Mouse (Mus musculus) heart, adult 9 months (tissue): ENCODE results near the gene Olfr873.
"Not testable (repeated sequence)": the region's sequence is repeated elsewhere in the genome, so short reads cannot be mapped to it uniquely, and the experiment has no call there.

Experiments used
- DNase-seq, 2 experiments: peaks; one replicate each; pipeline ENCODE4 v3.0.0; 2022; ENCODE audit warnings: low spot score in 2 of 2

The Olfr873 gene

DNA sequence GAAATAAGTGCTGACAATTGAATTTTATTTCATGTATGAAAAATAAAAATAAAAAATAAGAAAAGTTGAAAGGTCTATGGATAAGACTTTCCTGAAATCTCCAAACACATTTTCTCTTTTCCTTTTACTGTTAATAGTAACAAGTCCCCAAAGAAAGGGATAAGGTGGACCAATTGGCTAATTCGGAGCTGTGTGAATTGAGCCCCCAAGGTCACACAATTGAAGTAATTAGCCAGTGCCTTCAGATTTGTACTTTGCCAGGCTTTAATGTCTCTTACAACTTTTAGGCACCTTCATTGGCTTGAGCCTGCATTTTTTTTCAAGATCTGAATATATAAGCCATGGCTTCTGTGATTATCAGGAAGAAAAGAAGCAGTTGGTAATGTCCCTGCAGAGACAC is at the start of gene Olfr873:
Gene Olfr873, plus strand, starts transcription at position 301 of the 400 bp plus-strand sequence.
- DNase-seq = no peak

DNA sequence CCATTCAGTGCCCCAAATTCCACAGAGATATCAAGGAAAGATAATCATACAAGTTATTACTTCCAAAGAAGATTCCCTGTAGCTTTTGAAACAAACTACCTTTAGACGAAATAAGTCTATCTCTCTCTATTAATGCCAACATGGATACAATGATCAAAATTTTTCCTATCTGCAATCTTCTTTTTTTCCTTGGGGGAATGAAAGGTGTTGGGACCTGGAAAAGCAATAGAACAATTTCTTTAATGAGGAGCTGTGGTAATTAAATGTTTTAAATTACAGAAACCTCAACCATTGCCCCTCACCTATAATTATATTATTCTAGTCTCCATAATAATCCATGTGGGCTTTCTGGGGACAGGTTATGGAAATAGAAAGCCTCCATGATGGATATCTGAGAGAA is 16.3 kb upstream of the Olfr873 start, which contains the start of gene Olfr39:
Gene Olfr39, plus strand, starts transcription at position 301 of the 400 bp plus-strand sequence.
- no peak for DNase-seq

DNA sequence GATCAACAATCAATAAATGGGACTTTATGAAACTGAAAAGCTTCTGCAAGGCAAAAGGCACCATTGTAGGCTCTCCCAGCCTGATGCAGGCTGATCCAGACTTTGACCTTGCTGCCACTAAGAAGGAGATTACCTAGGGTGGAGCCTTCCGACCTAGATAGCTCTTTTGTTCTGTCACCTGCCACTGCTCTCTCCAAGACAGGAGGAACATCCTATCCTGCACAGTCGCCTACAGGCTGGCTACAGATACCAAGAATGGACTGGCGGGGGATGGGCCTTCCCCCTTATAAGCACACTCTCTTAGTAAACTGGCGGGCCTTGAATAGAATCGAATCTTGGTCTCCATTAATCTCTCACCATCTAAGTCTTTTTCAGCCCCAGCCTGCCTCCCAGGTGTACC is 2.8 kb upstream of the Olfr873 start:
- DNase-seq = not testable (repeated sequence)

DNA sequence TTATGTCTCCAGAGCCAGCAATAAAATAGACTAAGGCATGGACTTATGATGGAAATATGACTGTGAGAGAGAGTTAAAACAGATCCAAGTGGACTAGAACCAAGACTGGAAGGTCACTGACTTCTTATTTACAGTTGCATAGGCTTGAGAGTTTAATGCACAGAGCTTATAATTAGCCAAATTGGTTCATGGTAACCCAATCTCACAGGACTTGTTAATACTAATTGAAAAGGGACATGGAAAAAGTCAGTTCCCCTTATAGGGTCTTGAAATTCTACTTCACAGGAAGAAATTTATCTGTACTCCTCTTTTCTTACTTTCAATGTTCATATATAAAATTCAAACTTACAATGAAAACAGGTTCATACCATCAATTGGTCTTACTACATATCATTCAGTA is 37.7 kb downstream of the Olfr873 start, which contains the start of gene Olfr18:
Gene Olfr18, minus strand, starts transcription at position 101 of the 400 bp plus-strand sequence.
- no peak for DNase-seq

DNA sequence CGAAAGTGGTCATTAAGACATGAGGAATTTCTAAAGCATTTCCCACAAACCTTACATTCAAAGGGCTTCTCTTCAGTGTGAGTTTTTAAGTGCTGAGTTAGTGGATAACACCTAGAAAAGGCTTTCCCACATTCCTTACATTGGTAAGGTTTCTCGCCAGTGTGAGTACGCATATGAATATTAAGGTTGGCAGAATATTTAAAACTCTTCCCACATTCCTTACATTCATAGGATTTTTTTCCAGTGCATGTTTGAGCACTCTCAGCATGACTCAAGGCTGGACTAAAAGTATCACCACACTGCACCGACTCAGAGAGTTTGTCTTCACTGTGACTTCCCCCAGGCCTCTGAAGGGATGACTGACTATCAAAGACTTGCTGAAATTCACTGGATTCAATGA is 50.2 kb downstream of the Olfr873 start:
- DNase-seq = no peak
